Mouse (Mus musculus): ENCODE results near the gene Adad2.

DNA sequence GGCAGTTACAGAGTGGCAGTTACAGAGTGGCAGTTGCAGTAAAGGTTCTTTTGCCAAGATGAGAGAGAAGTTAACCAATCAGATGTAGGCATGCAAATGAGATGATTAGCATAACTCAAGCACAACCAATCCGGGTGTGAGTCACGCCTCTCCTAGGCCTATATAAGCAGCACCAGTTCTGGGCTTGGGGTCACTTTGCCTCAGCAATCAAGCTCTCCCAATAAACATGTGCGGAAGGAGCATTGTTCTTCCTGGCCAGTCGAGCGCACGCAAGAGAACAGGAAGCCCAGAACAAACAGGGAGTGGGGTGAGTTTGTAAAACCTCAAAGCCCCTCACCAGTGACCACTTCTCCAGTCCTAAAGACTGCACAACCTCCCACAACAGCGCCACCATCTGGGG is 34.3 kb downstream of the Adad2 start:
- TF ChIP-seq CTCF (IDR thresholded peaks at IDR 0.05; ENCODE audit: low read depth) (no peak), EP300 (IDR thresholded peaks at IDR 0.05; ENCODE audit: low read depth) (no peak)

All from liver, embryonic 14.5 days (tissue).